In the genomic region with DNA sequence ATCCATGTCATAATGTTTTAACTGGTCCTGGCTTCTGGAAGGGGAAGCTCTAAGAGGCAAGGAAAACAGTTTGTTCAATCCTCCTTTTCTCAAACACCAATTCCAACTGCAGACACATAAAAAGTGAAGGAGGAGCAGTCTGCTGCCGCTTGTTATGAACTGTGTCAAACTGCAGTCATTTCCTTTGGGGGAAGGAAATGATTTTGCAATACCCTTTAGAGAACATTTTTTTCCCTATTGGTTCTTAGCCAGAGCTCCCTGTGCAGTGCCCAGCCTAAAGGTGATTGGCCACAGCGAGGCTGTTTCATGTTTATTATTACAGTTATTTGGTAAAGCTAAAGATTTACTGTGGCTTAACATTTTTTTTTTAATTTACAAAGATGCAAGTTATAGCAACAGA, we compare ENCODE assay signal across 16 mouse cellular contexts.
"Had no signal": no experiment of that assay in that cellular context is flagged by ENCODE, and none has a peak within 500 bp of the region (broad histone marks: within the 10 kb centered on the region; RNA-seq: fewer than 3 reads in every experiment).

No protein-coding gene starts in this region.

- H3K9ac ChIP-seq: limb, embryonic 13.5 days; liver, embryonic 15.5 days; lung, embryonic 15.5 days; midbrain, embryonic 12.5 days; neural tube, embryonic 15.5 days had no signal

- H3K27me3 ChIP-seq: limb, embryonic 13.5 days; liver, embryonic 15.5 days; lung, embryonic 15.5 days; midbrain, embryonic 12.5 days; neural tube, embryonic 15.5 days had no signal

- H3K4me2 ChIP-seq: limb, embryonic 13.5 days; liver, embryonic 15.5 days; lung, embryonic 15.5 days; midbrain, embryonic 12.5 days; neural tube, embryonic 15.5 days had no signal

- ATAC-seq: midbrain, embryonic 16.5 days had no signal

- H3K4me1 ChIP-seq: limb, embryonic 13.5 days; liver, embryonic 15.5 days; lung, embryonic 15.5 days; midbrain, embryonic 12.5 days; neural tube, embryonic 15.5 days had no signal

- H3K36me3 ChIP-seq: limb, embryonic 13.5 days; liver, embryonic 15.5 days; lung, embryonic 15.5 days; midbrain, embryonic 12.5 days; neural tube, embryonic 15.5 days had no signal

- DNase-seq: kidney, adult 11 months; kidney, adult 9 months; kidney, postnatal 36 days; layer of hippocampus, adult 9-11 months; left cerebral cortex, postnatal 4 days; right cerebral cortex, adult 18-20 months; right cerebral cortex, postnatal 25 days; thymus, postnatal 14 days had no signal

- H3K9me3 ChIP-seq: limb, embryonic 13.5 days; liver, embryonic 15.5 days; lung, embryonic 15.5 days; midbrain, embryonic 12.5 days; neural tube, embryonic 15.5 days had no signal

- H3K4me3 ChIP-seq: limb, embryonic 13.5 days; liver, embryonic 15.5 days; lung, embryonic 15.5 days; midbrain, embryonic 12.5 days; neural tube, embryonic 15.5 days had no signal

- H3K27ac ChIP-seq: kidney, postnatal 0 days; limb, embryonic 13.5 days; liver, embryonic 15.5 days; lung, embryonic 15.5 days; macrophage; midbrain, embryonic 12.5 days; neural tube, embryonic 15.5 days had no signal
